Mouse (Mus musculus) thymus, adult 2 months (tissue): ENCODE results near the gene Polr3b. TPM values are rescaled to one million over a fixed set of nuclear protein-coding genes. Genes with fewer than 3 reads are reported as not detected.

Source experiments
- DNase-seq: peaks from one replicate; pipeline ENCODE4 v3.0.0; 2021
- H3K27ac ChIP-seq: fragments of 200-500 bp; 2 replicates; pipeline ENCODE4 v1.5.1; 2012; ENCODE audit warnings: low read length, control low read depth; ENCODE audit not compliant: control insufficient read depth, insufficient read depth
- H3K27me3 ChIP-seq: fragments of 200-500 bp; 2 replicates; pipeline ENCODE4 v1.6.1; 2012; ENCODE audit warnings: mild to moderate bottlenecking, low read length, moderate library complexity, mixed read lengths; ENCODE audit not compliant: control insufficient read depth, insufficient read depth
- H3K36me3 ChIP-seq: fragments of 200-500 bp; 2 replicates; pipeline ENCODE4 v1.6.1; 2012; ENCODE audit warnings: mild to moderate bottlenecking, low read length, moderate library complexity; ENCODE audit not compliant: control insufficient read depth, insufficient read depth
- H3K4me1 ChIP-seq: fragments of 200-500 bp; replicated peaks from 2 replicates; pipeline ENCODE4 v1.6.1; 2012; ENCODE audit warnings: low read length; ENCODE audit not compliant: control insufficient read depth, insufficient read depth
- H3K4me3 ChIP-seq: fragments of 200-500 bp; 2 replicates; pipeline ENCODE4 v1.5.1; 2012; ENCODE audit warnings: mild to moderate bottlenecking, low read length, control low read depth, moderate library complexity; ENCODE audit not compliant: control insufficient read depth, insufficient read depth
- CTCF ChIP-seq: fragments of 200-500 bp; IDR thresholded peaks from 2 replicates; pipeline ENCODE4 v1.5.1; 2012; ENCODE audit warnings: mild to moderate bottlenecking, control low read depth, low read length, moderate library complexity, borderline replicate concordance; ENCODE audit not compliant: control insufficient read depth, poor library complexity, insufficient read depth; ENCODE audit errors: extremely low read depth
- POLR2A ChIP-seq: fragments of 200-500 bp; IDR thresholded peaks from 2 replicates; pipeline ENCODE4 v1.6.1; 2012; ENCODE audit warnings: mild to moderate bottlenecking, low read length, control low read depth, moderate library complexity; ENCODE audit not compliant: control insufficient read depth, poor library complexity, insufficient read depth; ENCODE audit errors: extremely low read depth
- WGBS: fragments of 180-500 bp; shearing (Covaris S2); methylation state at CpG from one replicate; pipeline ENCODE4 v1.1.7; 2018; 5-methylcytosine and 5-hydroxymethylcytosine counted together
- polyA plus RNA-seq: library from polyadenylated mRNA; depleted of rRNA; stranded (reverse); fragments of >200 nt; gene quantifications from 2 replicates; pipeline ENCODE4 v1.2.3, GENCODE M21; 2012

Gene Polr3b
- polyA plus RNA-seq, 1 experiment, result 6.6 TPM

DNA sequence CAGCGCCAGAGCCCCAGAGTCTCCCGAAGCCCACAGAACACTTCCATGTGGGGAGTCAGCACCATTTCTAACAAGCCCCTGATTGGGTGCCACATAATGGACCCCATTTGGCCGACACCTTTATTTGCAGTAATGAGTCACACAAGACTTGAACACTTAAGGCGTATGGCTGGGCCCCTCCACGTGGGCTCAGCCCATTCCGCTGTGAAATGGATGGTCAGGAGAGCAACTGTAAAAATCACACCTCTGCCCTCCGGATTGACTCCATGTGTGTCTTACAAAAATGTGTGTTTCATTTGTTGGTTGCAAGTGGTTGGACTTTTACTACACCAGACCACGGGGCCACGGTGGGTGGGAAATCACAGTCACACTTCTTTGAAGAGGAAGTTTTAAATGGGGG is 108.9 kb downstream of the Polr3b start:
- 81% methylated on average over 9 of the region's 9 CpGs for WGBS
- Histone ChIP-seq H3K36me3 (no peaks in the 10 kb centered on the region), H3K27me3 (no peaks in the 10 kb centered on the region), H3K4me1 (no peaks in the 10 kb centered on the region), H3K27ac (no peak overlapping the region), H3K4me3 (no peak overlapping the region)
- no peak for DNase-seq
- TF ChIP-seq CTCF, result no peak
- no peak for TF ChIP-seq POLR2A

GRCm38 (mm10) chr10:84733511-84733910 is 111.4 kb downstream of the Polr3b start:
- H3K36me3 ChIP-seq, result no peaks in the 10 kb centered on the region
- WGBS, result 89% methylated on average over 6 of the region's 6 CpGs

DNA sequence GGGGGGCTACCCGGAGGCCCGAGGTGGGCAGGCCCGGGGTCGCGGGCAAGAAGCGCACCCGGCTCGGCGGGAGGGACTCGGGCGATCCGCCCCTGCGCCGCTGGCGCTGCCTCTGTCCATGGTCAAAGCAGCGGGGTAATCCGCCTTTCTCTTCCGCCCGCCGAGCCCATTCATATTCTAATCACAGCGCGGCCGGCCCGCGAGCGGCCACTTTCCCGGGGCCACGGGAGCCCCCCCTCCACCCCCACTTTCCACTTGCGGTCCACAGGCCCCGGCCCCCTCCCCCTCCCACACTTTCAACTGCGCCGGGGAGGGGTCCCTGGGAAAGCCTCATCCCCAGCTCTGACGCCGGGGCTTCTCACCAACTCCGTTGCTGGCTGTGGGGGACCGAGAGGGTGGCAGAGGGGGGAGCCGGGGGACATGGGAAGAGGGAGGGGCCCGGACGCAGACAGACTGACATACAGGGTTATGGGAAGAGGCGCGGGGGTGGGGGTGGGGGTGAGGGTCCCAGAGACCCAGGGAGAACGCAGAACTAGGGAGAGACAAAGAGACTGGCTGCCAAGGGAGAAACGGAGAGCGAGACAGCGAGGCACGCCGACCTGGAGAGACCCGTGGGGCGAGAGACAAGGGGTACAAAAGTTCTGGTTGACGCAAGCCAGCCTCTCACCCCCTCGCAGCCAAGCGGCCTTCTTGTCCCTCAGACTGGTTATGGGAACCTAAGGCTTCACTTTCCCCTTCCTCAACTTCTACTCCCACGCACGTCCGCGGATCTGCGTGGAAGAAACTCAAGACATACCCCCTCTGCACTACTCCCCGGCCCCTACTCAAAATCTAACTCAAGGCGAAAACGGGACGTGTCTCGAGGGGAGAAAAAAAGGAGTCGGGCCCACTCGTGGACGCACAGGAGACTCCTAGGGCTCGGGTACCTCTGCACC is 133.0 kb downstream of the Polr3b start:
- no peak for TF ChIP-seq POLR2A
- TF ChIP-seq CTCF, result no peak
- Histone ChIP-seq H3K4me3 (no peak overlapping the region), H3K27me3 (peaks cover 27% of the 10 kb centered on the region), H3K4me1 (0 out of 2 replicates have a peak, but pooled peaks cover 5% of the 10 kb centered on the region), H3K36me3 (no peaks in the 10 kb centered on the region), H3K27ac (no peak overlapping the region)
- DNase-seq, result no peak
- 4% methylated on average over 66 of the region's 66 CpGs for WGBS

More at GRCm38 (mm10) chr10:84733511-84733910, 111.4 kb downstream of the Polr3b start:
- H3K4me1 ChIP-seq, result no peaks in the 10 kb centered on the region
- no peak for DNase-seq
- H3K27me3 ChIP-seq, result no peaks in the 10 kb centered on the region
- H3K27ac ChIP-seq, result no peak overlapping the region
- TF ChIP-seq POLR2A (no peak), CTCF (no peak)
- no peak overlapping the region for H3K4me3 ChIP-seq

DNA sequence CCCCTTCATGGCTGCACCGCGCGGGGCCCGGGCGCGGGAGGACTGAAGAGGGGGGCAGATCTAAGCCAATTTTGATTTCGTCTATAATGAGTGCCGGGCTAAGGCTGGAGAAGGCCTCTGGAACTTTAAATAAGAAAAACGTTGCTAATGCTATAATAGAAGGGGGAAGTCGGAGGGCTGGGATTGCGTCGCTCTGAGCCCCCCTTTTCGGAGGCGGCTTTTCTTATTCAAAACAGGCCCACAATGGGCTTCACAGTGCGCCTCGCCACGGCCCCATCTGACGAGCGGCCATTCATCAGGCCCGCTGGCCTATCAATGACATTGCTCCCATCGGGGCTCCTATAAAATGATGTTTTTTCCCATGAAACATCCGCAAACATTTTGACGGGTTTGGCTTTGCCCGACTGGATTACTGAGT is 133.7 kb downstream of the Polr3b start, which contains the start of gene Rfx4:
Gene Rfx4 (plus strand): TSS at position 277 of the 418 bp plus-strand sequence.
- DNase-seq, result no peak
- H3K36me3 ChIP-seq, result no peaks in the 10 kb centered on the region
- TF ChIP-seq POLR2A, result no peak
- no peak for TF ChIP-seq CTCF
- peaks cover 32% of the 10 kb centered on the region for H3K27me3 ChIP-seq
- H3K4me3 ChIP-seq, result no peak within 1 kb of the TSS
- H3K27ac ChIP-seq, result no peak within 1 kb of the TSS
- WGBS, result 3% methylated on average over 24 of the region's 24 CpGs
- H3K4me1 ChIP-seq, result 0 out of 2 replicates have a peak, but pooled peaks cover 5% of the 10 kb centered on the region

- H3K4me3 ChIP-seq, result no peak overlapping the region
- 0 out of 2 replicates have a peak, but pooled peaks cover 5% of the 10 kb centered on the region for H3K4me1 ChIP-seq
- H3K27me3 ChIP-seq, result peaks cover 32% of the 10 kb centered on the region
- no peaks in the 10 kb centered on the region for H3K36me3 ChIP-seq
- no peak overlapping the region for H3K27ac ChIP-seq
- no peak for DNase-seq
- 5% methylated on average over 42 of the region's 42 CpGs for WGBS
- TF ChIP-seq POLR2A (no peak), CTCF (no peak)
Measured at GRCm38 (mm10) chr10:84756435-84757095, 134.5 kb downstream of the Polr3b start.

- no peak for DNase-seq
Measured at GRCm38 (mm10) chr10:84757426-84758199, 135.5 kb downstream of the Polr3b start.

More at GRCm38 (mm10) chr10:84757426-84758199, 135.5 kb downstream of the Polr3b start:
- no peak for TF ChIP-seq CTCF
- WGBS, result 21% methylated on average over 22 of the region's 22 CpGs
- peaks cover 30% of the 10 kb centered on the region for H3K27me3 ChIP-seq
- no peak overlapping the region for H3K4me3 ChIP-seq
- H3K36me3 ChIP-seq, result no peaks in the 10 kb centered on the region
- 0 out of 2 replicates have a peak, but pooled peaks cover 5% of the 10 kb centered on the region for H3K4me1 ChIP-seq
- H3K27ac ChIP-seq, result no peak overlapping the region
